Mouse (Mus musculus): ENCODE data around the gene Pum1.

The Pum1 gene

DNA sequence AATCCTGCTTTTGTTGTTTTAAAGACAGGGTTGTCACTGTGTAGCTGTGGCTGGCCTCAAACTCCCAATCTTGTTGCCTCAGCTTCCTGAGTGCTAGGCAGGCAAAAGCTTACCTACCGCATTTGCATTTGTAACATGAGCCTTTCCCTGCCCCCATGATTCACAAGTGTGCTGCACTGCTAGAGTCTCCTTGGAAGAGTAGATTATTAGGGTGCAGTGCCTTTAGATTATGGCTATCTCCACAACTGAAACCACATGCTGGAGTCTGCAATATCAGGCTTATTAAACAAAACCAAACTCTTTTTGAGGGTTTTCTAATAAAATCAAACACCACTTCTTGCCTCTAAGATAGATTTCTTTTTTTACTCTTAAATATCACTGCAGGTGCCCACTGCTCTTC, 59.5 kb downstream of the Pum1 start:
- DNase-seq (ENCODE audit: low read depth, low spot score), result peak; percentile 58

DNA sequence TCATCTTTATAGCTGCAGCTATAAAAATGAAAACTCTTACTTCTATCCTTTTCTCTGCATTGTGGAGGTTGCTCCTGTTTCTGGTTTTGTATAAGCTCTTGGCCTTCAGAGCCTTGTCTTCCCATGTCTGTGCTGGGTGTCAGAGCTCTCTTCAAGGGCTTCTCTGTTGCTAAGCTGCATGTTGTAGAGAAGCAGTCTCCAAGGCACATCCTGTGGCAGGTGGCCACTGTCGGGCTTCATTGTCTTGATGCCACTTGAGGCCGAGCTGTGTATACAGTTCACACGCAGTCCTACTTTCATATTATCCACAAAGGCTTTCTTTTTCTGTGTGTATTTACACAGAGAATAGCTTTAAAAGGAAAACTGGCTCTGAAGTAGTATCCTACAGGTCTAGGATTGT, 63.0 kb downstream of the Pum1 start:
- no peak for DNase-seq (ENCODE audit: low read depth, low spot score)

DNA sequence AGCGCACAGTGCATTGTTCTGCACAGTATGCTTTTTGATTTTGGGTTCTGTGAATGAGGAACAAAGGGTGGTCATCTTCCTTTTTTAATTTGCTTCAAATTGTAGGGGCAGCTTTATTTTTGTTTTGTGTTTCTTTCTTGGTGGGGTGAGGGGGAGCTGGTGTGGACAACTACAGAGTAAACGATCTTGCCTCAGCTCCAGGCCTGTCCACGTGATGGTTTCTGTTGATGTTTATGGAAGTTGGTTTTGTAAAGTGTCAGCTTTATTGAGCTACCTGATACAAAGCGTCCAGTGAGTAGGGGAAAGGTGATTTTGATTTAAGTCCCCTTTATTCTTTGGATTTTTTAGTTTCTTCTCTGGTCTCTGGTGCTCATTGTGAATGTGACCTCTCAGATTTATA, 72.8 kb downstream of the Pum1 start:
- DNase-seq (ENCODE audit: low read depth, low spot score), result no peak

DNA sequence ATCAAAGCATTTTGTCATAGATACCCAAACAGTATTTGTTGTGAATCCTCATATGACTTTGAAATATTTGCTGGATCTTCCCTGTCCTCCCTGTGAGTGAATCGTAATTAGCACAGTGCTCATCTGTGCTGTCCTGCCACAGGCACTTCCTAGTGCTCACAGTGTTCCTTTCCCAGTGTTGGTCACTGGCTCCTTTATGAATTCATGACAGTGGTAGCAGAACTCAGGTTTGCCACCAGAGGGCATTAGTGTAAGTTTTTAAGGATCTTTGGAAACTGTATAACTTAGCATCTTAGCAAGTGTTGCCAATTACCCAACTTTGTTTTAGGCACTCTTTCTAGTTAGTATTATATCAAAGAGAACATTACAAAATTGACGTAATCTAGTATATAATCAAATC, 75.4 kb downstream of the Pum1 start:
- peak; percentile 68 for DNase-seq (ENCODE audit: low read depth, low spot score)

DNA sequence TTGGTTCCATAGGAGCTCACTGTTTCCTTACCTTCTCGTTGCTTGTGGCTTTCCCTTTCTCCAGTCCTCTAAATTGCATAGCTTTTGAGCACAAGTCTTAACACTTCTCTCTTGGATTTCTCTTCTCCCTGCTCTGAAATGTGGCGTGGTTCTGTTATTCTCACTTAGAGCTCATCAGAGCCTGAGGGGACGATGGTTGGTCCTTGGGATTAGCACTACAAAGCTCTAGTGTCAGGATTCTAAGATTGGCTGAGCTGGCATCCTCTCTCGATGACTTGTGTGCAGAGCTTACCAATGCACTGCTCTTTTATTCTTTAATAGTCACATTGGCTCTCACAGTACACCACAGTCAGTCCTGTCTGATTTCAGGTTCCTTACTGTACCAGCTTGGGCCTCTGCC, 80.9 kb downstream of the Pum1 start:
- DNase-seq (ENCODE audit: low read depth, low spot score), result no peak

DNA sequence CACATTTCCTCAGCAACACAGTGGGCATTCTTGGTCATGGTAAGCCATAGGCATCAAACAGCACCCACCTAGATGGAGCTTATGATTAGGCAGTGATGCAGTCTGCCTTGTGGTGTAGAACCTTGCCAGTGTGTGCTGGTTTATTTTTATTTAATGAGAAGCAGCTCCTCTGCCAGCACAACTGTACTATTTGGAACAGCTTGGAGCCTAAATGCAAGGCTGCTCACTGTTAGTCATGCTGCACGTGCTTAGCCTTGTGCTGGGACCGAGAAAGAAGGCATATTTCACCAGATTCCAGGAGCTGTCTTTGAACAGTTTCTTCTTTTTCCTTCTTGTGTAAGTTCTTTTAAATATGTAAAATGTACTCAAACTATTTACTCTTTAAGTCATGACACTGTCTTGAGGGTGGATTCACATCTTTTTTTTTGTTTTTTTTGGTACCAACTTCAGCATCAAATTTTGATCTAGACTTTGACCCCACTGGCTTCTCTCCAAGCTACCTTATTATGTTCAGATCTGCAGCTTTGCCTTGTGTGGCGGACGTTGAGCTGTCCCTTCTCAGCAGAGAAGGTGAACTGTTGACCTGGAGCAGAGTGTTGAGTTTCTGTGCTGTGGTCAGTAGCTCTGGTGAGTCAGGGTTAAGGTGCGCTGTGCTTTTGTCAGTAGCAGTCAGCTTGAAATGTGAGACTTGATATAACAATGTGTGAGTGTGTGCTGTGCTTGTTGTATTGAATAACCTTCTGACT, 82.6 kb downstream of the Pum1 start:
- DNase-seq (ENCODE audit: low read depth, low spot score), result no peak

DNA sequence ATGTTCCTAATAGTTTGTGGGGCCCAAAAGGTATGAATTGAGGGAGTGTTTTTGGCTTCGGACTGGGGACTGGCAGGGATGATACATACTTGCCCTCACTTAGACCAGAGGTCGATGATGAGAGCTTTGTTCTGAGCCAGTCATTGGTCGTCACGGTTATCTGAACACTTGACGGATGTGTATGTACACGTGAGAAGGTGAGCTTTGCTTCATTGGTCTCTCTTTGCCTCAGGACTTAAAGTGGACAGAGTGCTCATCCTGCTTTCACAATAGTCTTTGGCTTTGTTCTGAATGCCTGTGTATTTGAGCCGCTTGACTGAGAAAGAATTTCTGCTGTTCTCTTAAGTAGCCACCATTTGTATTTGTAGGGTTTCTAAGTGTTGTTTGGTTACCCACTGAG, 86.4 kb downstream of the Pum1 start:
- no peak for DNase-seq (ENCODE audit: low read depth, low spot score)

DNA sequence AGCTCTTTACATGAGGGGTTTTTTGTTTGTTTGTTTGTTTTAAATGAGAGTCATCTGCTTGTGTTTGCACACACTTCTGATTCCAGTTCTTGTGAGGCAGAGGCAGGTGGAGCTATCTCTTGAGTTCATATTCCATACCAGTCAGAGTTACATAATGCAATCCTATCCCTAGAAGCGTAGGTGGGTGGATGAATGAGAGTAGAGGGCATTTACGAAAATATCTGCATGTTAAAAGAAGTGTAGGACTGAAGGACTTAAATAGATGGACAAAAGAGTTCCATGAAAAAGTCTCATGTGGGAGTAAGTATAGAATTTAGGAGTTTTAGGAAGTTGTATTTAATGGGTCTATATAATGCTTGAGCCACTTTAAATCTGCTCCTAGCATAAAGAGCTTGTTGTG, 88.8 kb downstream of the Pum1 start:
- no peak for DNase-seq (ENCODE audit: low read depth, low spot score)

DNA sequence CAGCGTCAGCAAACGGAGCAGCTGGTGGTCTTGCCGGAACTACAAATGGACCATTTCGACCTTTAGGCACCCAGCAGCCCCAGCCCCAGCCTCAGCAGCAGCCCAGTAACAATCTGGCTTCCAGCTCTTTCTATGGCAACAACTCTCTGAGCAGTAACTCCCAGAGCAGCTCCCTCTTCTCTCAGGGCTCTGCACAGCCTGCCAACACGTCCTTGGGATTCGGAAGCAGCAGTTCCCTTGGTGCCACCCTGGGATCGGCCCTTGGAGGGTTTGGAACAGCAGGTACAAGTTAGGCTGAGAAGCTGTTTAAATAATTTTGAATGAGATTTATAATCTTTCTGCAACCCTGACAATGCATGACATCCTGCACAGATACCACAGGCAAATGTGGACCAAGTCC, 89.5 kb downstream of the Pum1 start:
- no peak for DNase-seq (ENCODE audit: low read depth, low spot score)

DNA sequence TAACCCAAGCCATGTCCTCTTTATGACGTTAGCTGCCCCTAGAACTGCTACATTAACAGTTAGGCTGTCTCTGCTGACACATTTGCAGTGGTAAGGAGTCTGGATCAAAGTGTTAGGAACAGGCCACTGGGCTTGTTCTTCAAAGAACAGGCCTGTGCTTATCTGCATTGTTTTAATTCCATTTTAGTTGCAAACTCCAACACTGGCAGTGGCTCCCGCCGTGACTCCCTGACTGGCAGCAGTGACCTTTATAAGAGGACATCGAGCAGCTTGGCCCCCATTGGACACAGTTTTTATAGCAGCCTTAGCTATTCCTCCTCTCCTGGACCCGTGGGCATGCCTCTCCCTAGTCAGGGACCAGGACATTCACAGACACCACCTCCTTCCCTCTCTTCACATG, 90.6 kb downstream of the Pum1 start:
- no peak for DNase-seq (ENCODE audit: low read depth, low spot score)

DNA sequence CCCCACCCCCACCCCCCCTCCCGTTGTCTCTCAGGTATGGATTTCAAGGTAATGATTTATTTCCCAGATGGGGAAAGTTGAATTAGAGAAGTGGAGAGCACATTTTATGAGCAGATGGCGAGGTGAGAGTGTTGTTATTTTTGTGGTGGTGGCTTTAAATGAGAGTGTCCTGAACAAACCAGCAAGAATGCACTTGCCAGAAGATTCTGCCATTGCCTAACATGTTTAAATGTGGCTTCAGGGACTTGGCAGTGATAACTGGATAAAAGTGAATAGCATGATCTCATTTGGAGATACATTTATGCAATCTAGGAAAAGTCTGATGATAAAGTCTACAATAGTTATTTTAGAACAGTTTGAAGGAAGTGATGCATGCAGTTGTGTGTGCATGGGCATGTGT, 91.7 kb downstream of the Pum1 start:
- DNase-seq (ENCODE audit: low read depth, low spot score), result no peak

DNA sequence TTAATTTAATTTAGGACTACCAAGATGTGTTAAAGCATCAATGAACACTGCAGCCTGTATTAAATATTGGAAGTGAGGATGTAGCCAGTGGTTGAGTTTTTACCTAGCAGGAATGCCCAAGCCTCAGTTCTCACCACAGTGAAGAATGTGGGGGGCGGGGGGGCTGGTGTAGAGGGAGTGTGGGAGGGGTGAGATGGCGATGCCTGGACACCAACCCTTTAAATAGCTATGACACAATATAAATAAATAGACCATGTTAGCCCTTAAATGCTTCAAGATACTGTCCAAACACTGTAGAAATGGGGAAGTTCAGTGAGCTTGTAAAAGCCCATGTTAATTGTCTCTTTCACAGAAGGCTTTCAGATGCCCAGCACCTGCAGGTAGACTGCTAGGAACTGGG, 96.8 kb downstream of the Pum1 start:
- no peak for DNase-seq (ENCODE audit: low read depth, low spot score)

DNA sequence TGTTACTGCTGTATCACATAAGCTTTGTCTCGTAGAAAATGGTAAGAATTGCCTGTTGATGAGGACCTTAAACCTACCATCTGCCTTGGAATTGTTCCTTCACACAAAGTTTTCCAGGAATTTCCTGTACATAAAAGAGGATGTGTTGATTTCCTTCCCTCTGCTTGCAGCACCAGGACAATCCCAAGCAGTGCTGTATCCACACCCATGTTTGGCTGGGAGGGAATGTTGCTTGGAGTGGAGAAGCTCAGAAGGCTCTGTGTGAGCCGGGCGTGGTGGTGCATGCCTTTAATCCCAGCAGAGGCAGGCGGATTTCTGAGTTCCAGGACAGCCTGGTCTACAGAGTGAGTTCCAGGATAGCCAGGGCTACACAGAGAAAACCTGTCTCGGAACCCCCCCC, 98.7 kb downstream of the Pum1 start:
- no peak for DNase-seq (ENCODE audit: low read depth, low spot score)

DNA sequence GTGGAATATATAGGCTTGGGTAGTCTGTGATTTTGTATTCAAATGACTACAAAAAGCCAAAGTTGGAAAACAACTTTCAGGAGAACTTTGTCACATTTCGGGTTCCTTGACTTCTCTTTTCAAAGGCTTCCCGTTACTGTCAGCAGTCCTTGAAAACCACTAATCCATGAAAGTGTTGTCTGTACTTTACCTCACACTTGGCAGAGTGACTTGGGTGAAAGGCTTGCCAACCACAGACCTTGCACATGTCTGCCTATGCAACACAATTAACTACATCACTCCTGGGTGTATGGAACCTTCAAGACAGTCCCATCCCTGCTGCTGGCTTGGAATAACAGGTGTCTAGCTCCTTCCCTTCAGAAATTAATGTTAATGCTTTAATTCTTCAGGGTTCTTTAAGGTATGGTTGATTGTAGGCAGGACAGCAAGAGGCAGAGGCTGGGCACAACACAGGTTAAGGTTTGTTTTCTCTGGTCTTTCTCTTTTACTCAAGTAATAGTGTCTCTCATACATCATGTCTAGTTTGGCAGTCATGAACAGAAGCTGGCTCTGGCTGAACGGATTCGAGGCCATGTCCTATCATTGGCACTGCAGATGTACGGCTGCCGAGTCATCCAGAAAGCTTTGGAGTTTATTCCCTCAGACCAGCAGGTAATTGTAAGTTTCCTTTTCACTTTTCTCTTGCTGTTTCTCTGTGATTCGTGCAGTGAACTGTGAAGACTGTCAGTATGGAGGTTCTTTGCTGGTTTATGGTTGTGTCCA, 102.5 kb downstream of the Pum1 start:
- DNase-seq (ENCODE audit: low read depth, low spot score), result no peak

DNA sequence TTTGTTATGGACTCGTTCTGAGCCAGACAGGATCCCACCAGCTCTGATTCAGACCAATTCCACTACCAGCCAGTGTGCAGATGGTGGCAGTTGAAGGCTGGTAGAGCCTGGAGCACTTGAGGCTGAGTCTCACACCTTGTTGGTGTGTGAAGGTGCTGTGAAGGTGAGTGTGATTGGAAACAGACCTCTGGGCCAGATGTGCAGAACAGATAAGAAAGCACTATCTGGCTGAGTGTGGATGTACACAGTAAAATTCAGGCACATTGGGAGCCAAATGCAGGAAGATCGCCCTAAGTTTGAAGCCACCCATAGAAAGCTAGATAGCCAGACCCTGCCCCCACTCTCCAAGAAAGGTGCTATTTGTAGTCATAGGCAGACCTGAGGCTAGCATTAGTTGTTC, 103.3 kb downstream of the Pum1 start:
- no peak for DNase-seq (ENCODE audit: low read depth, low spot score)

DNA sequence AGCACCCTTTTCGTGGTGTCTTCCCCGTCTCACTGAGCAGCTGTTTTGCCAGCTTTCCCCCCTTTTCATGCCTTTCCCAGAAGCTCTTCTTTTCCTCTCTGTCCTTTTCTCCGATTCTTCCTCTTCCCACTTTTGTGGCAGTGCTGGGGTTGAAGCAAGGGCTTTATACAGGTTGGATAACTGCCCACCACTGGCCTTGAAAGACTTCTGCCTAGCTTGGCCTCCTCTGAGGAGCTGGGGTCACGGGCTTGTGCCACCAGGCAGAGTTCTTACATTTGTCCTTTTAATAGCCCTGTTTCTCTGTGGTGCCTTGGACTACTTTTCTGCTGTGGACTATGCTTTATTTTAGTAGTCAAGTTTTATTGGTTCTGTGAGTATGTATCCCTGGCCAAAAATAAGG, 103.8 kb downstream of the Pum1 start:
- no peak for DNase-seq (ENCODE audit: low read depth, low spot score)

DNA sequence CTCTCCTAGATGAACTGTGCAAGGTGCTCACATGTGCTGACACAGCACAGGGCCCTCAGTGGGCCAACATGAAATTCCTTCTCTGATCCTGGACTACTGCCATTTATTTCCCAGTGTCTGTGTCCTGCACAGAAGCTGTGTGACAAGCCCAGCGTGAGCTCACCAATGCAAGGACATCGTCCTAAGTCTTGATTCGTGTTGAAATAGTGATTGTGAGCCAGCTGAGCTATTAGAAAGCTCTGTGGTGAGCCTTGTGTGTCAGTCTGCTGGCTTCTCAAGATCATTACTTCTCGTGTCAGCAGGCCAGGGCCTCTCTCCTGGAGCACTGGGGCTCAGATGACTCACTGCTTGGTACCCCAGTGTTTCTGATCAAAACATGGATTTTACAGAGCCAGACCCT, 110.8 kb downstream of the Pum1 start:
- no peak for DNase-seq (ENCODE audit: low read depth, low spot score)

DNA sequence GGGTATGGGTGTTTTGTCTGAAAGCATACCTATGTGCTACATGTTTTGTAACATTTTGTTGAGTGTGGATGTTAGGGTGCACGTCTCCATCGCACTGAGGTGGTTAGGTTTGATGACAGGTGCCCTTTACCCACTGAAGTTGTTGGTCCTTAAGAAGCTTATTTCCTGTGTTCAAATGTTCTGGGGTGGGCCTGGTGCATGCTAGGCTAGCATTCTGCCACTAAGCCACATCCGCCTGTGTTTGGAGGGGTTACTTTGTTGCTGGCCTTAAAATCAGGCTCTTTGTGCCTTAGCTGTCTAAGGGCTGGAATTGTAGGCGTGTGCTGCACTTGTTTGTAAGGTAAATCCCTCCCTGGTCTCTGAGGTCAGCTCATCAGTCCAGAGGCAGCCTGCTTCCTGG, 111.7 kb downstream of the Pum1 start:
- DNase-seq (ENCODE audit: low read depth, low spot score), result no peak

DNA sequence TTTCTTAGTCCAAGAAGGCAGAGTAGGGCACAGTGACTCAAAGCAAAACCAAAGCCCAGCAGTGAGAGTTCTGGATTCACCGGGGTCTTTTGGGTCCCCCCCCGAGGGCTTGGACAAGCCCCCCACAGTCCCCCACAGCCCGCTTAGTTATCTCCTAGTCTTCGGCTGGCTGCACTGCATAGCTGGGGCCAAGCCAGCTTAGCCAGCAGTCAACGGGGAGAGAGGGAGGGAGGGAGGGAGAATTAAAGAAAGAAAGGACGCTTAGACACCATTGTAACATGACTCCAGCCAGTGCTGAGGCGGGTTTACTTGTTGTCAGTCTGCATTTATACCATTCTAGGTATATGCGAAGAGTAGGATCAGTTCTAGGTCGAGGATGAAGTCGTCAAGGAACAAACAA, 114.5 kb downstream of the Pum1 start:
- DNase-seq (ENCODE audit: low read depth, low spot score), result no peak

DNA sequence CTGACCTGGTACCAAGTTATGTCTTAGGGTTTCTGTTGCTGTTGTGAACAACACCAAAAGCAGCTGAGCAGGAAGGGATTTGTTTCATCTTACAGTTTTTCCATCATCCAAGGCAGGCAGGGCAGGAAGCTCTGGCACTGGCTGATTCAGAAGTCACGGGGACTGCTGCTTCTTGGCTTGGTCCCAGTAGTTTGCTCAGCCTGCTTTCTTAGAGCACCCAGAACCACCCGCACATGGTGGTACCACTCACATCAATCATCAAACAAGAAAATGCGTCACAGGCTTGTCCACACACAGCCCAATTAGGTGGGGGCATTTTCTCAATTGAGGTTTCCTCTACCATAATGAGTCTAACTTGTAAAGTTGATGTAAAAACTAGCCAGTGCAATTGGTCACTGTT, 115.9 kb downstream of the Pum1 start:
- no peak for DNase-seq (ENCODE audit: low read depth, low spot score)

DNA sequence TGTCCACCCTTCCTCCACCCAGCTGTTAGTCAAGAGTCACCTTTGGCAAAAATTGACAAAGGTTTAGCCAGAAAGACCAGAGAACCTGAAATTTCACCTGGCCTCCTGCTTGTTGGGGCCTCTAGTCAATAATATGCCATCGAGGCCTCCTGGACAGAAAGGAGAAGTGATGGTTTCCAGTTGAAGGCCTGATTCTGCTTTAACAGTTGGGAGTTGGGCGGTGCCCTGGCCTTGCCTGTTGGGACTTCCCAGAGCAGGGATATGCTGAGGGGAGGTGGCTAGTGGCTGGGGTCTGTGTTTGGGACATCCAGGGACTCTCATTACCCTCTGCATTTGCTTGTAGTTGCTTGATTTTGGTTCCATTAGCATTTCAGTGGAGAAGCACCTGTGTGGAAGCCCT, 119.4 kb downstream of the Pum1 start:
- no peak for DNase-seq (ENCODE audit: low read depth, low spot score)

DNA sequence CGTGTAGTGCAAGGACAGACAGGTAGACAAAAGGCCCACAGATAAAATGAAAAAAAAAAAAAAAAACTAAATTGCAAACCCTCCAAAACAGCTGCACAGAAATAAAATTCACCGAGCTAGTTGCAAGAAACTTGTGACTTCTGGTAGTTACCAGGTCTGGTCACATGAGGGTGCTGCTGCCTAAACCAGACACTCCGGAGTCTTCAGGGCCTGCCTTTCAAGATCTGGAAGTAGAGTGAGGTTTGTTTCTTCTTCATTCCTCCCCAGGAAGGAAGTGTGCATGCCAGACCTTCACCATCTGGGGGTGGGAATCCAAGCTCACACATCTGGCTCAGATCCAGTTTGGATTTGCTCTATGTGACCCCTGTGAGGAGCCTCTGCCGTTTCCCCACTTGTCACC, 121.6 kb downstream of the Pum1 start:
- peak; percentile 68 for DNase-seq (ENCODE audit: low read depth, low spot score)

DNA sequence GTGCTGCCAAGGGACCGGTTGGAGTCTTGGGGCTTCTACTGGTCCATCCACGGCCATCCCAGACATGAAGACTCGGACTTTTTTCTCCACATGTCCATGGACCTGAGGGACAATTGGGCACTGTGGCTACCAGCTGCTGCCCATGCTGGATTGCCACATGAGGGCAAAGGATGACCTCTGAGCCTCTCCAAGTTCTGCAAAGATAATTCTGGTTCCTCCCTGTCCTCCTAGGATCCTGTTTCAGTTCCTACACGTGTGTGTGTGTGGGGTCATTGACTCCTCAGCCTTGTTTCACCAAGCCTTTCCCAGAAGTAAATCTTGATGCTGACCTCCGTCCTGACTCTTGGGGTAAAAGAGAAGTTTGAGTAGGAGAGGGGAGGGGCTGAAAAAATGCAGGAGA, 124.4 kb downstream of the Pum1 start:
- DNase-seq (ENCODE audit: low read depth, low spot score), result no peak

DNA sequence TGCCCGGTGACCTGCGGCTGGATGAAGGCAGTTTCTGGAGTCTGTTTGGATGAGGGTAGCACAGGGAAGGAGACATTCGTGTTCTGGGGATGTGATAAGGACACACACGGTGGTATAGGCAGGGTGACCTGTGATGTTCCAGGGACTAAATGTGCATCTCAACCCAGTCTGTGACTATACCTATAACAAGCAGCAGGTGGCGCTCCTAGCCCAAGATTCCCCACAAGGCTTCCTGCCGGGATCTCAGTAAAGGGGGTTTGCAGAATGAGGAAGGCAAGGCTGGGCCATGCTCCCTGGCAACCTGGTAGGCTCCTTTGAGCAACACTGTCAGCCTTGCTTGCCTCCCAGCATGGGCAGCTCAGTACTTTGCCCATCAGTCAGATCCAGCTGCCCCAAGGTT, 127.1 kb downstream of the Pum1 start:
- DNase-seq (ENCODE audit: low read depth, low spot score), result peak; percentile 85

Data from ES-CJ7 (cell line).